Mouse (Mus musculus) hindbrain, embryonic 13.5 days (tissue): Measurements from ENCODE around the gene Hist1h2ba. TPM values are rescaled to one million over a fixed set of nuclear protein-coding genes. Genes with fewer than 3 reads are reported as not detected.

Experiments
- ATAC-seq: fragments of 200-750 bp; cut with Nextera tagmentation; 2 replicates; pipeline ENCODE4 v1.8.0; 2017; ENCODE audit warnings: moderate TSS enrichment; ENCODE audit not compliant: low FRiP score
- H3K27ac ChIP-seq: fragments of 300-500 bp; sonication (generic); 2 replicates; pipeline ENCODE4 v1.5.1; 2015; ENCODE audit warnings: inconsistent platforms, mild to moderate bottlenecking, moderate library complexity
- H3K27me3 ChIP-seq: fragments of 300-500 bp; sonication (generic); 2 replicates; pipeline ENCODE4 v1.6.1; 2015; ENCODE audit warnings: mild to moderate bottlenecking, inconsistent platforms
- H3K36me3 ChIP-seq: fragments of 300-500 bp; sonication (generic); 2 replicates; pipeline ENCODE4 v1.6.1; 2015; ENCODE audit warnings: mild to moderate bottlenecking, inconsistent platforms
- H3K4me1 ChIP-seq: fragments of 300-500 bp; sonication (generic); replicated peaks from 2 replicates; pipeline ENCODE4 v1.6.1; 2015; ENCODE audit warnings: inconsistent platforms
- H3K4me2 ChIP-seq: fragments of 300-500 bp; sonication (generic); 2 replicates; pipeline ENCODE4 v1.6.1; 2015; ENCODE audit warnings: inconsistent platforms, mild to moderate bottlenecking, moderate library complexity
- H3K4me3 ChIP-seq: fragments of 300-500 bp; sonication (generic); 2 replicates; pipeline ENCODE4 v1.5.1; 2015; ENCODE audit warnings: mild to moderate bottlenecking, inconsistent platforms
- H3K9ac ChIP-seq: fragments of 300-500 bp; sonication (generic); 2 replicates; pipeline ENCODE4 v1.6.1; 2015; ENCODE audit warnings: mild to moderate bottlenecking, inconsistent platforms
- H3K9me3 ChIP-seq: fragments of 300-500 bp; sonication (generic); 2 replicates; pipeline ENCODE4 v1.6.1; 2016; ENCODE audit warnings: inconsistent platforms
- WGBS: fragments of 180-500 bp; shearing (Covaris S2); methylation state at CpG from one replicate; pipeline ENCODE4 v1.1.7; 2015; 5-methylcytosine and 5-hydroxymethylcytosine counted together
- polyA plus RNA-seq: library from polyadenylated mRNA; unstranded; fragments of >200 nt; fragmentation: Nextera tagmentation; extraction: Ambion mirVana; gene quantifications from 2 replicates; pipeline ENCODE4 v1.2.1, GENCODE M21; 2015

Gene Hist1h2ba
- polyA plus RNA-seq, 1 experiment from 2014 or later = not detected

DNA sequence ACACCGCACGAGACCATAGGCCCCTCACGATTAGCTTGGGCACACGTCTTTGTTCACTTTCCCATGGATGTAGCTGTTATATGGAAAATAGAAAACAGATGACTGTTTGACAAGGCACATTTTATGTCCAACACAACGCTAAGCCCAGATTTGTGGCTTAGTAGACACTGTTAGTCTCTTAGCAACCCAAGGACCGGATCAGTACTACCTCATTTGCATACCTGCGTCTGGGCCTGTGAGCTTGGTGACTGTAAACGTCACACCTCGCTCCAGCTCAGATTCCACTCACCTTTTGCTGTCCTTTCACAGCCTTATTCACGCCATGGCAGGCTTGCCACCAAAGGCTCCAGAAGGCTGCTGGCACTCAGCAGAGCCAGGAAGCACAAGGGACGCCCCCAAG lies 3.1 kb downstream of the Hist1h2ba start:
- H3K27ac ChIP-seq = no peak overlapping the region
- H3K36me3 ChIP-seq = no peaks in the 10 kb centered on the region
- no peak for ATAC-seq
- no peaks in the 10 kb centered on the region for H3K4me1 ChIP-seq
- WGBS = 81% methylated on average over 11 of the region's 11 CpGs
- no peak overlapping the region for H3K4me3 ChIP-seq
- no peaks in the 10 kb centered on the region for H3K27me3 ChIP-seq
- H3K4me2 ChIP-seq = no peak overlapping the region
- no peaks in the 10 kb centered on the region for H3K9me3 ChIP-seq
- H3K9ac ChIP-seq = no peak overlapping the region

DNA sequence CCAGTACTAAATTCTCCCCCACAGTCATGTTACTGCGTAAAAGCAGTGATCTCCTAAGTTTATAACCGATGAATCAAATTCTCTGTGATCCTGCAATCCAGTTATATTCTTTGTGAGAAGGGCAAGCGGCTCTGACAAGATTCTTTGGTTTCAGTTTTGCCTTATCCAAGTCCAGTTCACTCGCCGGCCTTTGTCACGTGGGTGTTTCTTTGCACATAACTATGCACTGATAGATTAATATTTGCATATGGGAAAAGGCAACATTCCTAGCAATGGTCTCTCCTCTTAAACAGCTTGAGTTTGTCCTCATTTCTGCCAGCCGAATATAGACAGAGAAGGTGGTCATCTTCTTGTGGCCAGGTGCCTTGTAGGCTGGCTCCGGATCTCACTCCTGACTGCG lies 3.5 kb downstream of the Hist1h2ba start:
- no peaks in the 10 kb centered on the region for H3K27me3 ChIP-seq
- H3K36me3 ChIP-seq = no peaks in the 10 kb centered on the region
- ATAC-seq = no peak
- H3K27ac ChIP-seq = no peak overlapping the region
- WGBS = 94% methylated on average over 9 of the region's 9 CpGs
- no peak overlapping the region for H3K9ac ChIP-seq
- H3K9me3 ChIP-seq = no peaks in the 10 kb centered on the region
- H3K4me3 ChIP-seq = no peak overlapping the region
- H3K4me1 ChIP-seq = no peaks in the 10 kb centered on the region
- no peak overlapping the region for H3K4me2 ChIP-seq

DNA sequence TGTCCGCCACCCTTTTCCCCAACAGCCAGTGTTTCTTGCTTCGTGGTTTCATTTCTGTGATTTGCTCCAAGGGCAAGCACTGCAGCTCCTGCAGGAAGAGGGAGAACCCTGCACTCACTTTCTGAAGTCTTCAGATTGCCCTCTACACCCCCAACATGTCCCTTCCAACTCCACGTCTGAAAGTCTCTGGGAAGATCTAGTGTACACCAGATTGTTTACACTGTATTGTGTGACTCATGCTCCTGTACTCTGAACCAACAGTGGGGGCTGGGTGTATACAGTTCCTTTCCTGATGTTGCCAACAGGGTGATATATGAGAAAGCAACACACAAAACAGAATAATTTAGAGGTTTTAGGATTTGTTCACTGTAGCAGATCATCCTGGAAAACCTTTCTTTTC lies 5.3 kb downstream of the Hist1h2ba start:
- no peaks in the 10 kb centered on the region for H3K4me1 ChIP-seq
- no peak overlapping the region for H3K4me2 ChIP-seq
- 77% methylated on average over 3 of the region's 3 CpGs for WGBS
- ATAC-seq = no peak
- no peak overlapping the region for H3K27ac ChIP-seq
- no peak overlapping the region for H3K9ac ChIP-seq
- H3K36me3 ChIP-seq = no peaks in the 10 kb centered on the region
- no peak overlapping the region for H3K4me3 ChIP-seq
- H3K9me3 ChIP-seq = no peaks in the 10 kb centered on the region
- H3K27me3 ChIP-seq = no peaks in the 10 kb centered on the region

DNA sequence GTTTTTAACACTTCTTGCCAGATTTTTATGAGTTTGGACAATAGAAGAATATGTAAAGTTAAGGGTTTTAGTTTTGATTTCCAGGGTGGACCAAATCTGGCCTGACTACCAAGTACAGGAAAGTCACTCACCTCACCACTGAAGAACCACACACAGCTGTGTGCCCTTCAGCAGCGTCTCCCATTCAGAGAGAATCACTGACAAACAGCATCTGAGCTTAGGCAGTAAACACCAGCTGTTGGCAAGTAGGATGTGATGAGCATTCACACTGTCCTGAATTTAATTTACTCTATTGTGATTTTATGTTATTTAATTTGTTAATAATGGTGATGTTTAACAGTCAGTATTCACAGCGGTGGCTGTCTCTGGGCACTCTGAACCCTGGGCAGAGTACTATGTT lies 8.2 kb downstream of the Hist1h2ba start:
- H3K36me3 ChIP-seq = no peaks in the 10 kb centered on the region
- ATAC-seq = no peak
- no peaks in the 10 kb centered on the region for H3K27me3 ChIP-seq
- no peaks in the 10 kb centered on the region for H3K4me1 ChIP-seq
- H3K9ac ChIP-seq = no peak overlapping the region
- no peaks in the 10 kb centered on the region for H3K9me3 ChIP-seq
- H3K4me3 ChIP-seq = no peak overlapping the region
- no peak overlapping the region for H3K4me2 ChIP-seq
- H3K27ac ChIP-seq = no peak overlapping the region
- WGBS = 67% methylated on average over 2 of the region's 2 CpGs

DNA sequence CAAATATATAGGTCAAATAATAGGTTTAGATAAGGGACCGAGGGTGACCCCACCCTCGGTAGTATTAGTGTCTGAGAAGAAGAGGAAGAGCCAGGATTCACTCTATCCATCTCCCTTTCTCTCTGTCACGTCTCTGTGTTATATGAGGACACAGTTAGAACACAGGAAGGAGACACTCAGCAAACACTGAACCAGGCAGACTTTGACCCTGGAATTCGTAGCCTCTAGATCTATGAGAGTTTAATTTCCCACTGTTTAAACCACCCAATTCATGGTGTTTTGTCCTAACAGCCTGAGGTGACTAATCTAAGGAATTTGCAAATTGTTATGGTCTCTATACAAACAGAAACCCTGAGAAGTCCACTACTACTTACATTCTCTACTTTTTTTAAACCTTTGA lies 16.3 kb downstream of the Hist1h2ba start:
- H3K4me3 ChIP-seq = no peak overlapping the region
- H3K4me1 ChIP-seq = no peaks in the 10 kb centered on the region
- no peaks in the 10 kb centered on the region for H3K9me3 ChIP-seq
- no peak overlapping the region for H3K9ac ChIP-seq
- ATAC-seq = no peak
- no peak overlapping the region for H3K27ac ChIP-seq
- WGBS = 82% methylated on average over 4 of the region's 4 CpGs
- H3K36me3 ChIP-seq = no peaks in the 10 kb centered on the region
- no peaks in the 10 kb centered on the region for H3K27me3 ChIP-seq
- no peak overlapping the region for H3K4me2 ChIP-seq

DNA sequence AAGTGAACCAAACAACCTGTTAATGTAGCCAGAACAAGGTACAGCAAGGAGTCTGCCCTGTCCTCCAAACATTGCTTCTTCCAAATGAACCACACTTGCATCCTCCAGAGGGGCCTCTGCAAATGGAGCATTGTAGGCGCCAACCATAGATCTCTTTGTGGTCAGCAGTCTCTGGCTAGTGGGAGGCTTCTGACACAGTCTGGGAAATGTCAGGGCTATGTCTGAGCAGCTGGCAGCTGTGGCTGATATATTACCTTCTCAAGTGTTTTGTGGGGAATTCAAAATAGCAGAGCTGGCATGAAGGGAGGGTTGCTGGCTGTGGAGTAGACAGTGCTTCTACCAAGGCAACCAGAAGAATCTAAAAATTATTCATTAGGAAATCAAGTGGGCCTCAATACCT lies 17.8 kb downstream of the Hist1h2ba start:
- Histone ChIP-seq H3K27ac (no peak overlapping the region), H3K27me3 (no peaks in the 10 kb centered on the region), H3K4me2 (no peak overlapping the region), H3K9ac (no peak overlapping the region), H3K4me1 (no peaks in the 10 kb centered on the region), H3K36me3 (no peaks in the 10 kb centered on the region), H3K9me3 (no peaks in the 10 kb centered on the region), H3K4me3 (no peak overlapping the region)
- 70% methylated on average over 1 of the region's 1 CpGs for WGBS
- ATAC-seq = no peak

DNA sequence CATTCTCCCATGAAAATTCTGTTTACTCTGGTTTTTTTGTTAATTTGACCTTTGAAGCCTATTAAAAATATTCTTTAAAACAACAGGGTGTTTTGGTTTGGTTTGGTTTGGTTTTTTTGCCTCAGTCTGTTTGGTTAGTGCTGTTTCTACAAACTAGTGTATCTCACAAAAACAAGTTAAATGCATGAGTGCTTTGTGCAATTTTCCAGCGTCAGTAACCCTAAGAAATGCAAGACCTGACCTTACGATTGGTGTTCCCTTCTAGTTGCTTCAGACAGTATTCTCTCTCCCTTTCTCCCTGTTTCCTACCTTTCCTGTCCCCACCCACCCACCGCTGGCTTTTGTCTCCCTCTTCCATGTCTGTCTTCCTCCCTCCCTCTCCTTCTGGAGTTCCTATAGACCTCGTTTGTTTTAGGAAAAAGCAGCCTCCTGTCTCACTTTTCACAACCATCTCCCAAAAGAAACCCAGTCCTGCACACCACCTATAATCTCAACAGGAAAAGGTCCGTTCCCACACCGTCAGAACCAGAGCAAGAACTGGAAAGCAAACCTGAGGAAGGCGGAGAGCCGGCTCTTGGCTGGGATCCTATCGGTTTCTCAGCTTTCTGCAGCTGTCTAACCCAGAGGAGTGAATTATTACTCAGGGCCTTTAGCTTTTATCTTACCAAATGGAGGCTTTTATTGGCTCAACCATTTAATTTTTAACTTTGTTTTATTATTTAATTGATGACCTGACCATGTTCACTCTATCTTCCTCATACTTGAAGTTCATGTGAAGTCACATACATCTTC lies 19.4 kb downstream of the Hist1h2ba start, which contains the start of gene Slc17a4:
Gene Slc17a4 (minus strand): TSS at position 634 of the 792 bp plus-strand sequence.
- no peak for ATAC-seq
- Histone ChIP-seq H3K9me3 (no peaks in the 10 kb centered on the region), H3K4me3 (no peak within 1 kb of the TSS), H3K27ac (no peak within 1 kb of the TSS), H3K9ac (no peak within 1 kb of the TSS), H3K27me3 (no peaks in the 10 kb centered on the region), H3K4me1 (no peaks in the 10 kb centered on the region), H3K4me2 (no peak within 1 kb of the TSS), H3K36me3 (no peaks in the 10 kb centered on the region)
- 70% methylated on average over 9 of the region's 9 CpGs for WGBS

DNA sequence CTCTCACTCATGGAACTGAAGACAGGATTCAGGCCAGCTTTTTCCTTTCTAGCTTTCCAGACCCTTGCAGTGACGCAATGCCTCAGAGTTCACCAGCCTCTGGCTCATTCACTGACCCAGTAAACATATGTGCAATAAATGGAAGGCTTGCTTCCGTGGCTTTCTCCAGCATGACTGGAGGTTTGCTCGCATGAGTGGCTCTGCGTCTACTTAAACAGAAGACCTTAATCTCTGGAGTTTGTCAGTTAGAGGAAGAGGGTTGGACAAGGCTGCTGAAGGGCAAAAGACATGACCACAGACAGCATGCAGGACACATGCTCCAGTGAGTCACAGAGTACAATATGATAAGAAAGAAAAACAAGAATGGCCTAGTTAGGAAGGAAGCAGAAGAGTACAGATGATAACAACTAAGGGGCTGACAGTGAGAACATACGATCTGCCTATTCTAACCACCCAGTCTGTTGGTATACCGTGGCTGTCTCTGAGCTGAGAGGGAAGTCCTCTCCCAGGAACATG lies 20.1 kb downstream of the Hist1h2ba start:
- WGBS = 46% methylated on average over 6 of the region's 6 CpGs
- Histone ChIP-seq H3K9me3 (no peaks in the 10 kb centered on the region), H3K36me3 (no peaks in the 10 kb centered on the region), H3K27ac (no peak overlapping the region), H3K4me3 (no peak overlapping the region), H3K4me1 (no peaks in the 10 kb centered on the region), H3K27me3 (no peaks in the 10 kb centered on the region), H3K9ac (no peak overlapping the region), H3K4me2 (no peak overlapping the region)
- ATAC-seq = no peak

DNA sequence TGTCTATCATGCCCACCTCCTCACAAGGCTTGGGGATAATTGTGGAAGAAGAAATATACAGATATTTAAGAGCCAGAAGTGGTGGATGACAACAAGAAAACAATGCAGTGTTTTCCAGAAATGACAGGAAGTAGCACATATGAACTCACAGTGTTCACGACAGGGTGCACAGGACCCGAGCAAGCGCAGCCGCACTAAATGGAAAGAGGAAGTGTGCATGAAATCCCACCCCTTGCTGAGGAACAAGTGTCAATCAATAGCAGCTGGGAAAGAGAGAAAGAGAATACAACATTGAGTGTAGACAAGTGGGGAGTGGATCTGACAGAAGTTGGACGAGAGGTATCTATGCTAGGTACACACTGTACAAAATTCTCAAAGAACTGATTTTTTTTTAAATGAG lies 22.6 kb downstream of the Hist1h2ba start:
- no peak for ATAC-seq
- Histone ChIP-seq H3K4me2 (no peak overlapping the region), H3K27me3 (no peaks in the 10 kb centered on the region), H3K4me3 (no peak overlapping the region), H3K9me3 (no peaks in the 10 kb centered on the region), H3K36me3 (no peaks in the 10 kb centered on the region), H3K4me1 (no peaks in the 10 kb centered on the region), H3K9ac (no peak overlapping the region), H3K27ac (no peak overlapping the region)
- WGBS = 89% methylated on average over 5 of the region's 5 CpGs

DNA sequence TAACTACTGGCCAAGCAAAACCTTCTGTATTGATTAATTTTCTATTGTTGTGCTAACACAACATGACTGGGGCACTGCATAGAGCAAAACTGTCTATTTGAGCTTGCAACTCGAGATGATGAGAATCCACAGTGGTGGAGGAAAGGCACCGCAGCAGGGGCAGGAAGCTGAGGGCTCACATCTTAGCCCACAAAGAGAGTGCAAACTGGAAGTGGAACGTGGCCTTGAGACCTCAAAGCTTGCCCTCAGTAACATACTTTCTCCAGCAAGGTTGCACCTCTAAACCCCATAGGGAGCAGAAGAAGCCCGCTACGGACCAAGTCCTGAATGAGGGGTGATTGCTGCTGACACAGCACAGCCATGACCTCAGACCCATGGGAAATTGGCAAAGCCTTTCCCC lies 23.8 kb downstream of the Hist1h2ba start:
- no peak overlapping the region for H3K27ac ChIP-seq
- no peak overlapping the region for H3K4me3 ChIP-seq
- ATAC-seq = no peak
- no peaks in the 10 kb centered on the region for H3K9me3 ChIP-seq
- H3K9ac ChIP-seq = no peak overlapping the region
- H3K36me3 ChIP-seq = no peaks in the 10 kb centered on the region
- 83% methylated on average over 5 of the region's 5 CpGs for WGBS
- H3K4me1 ChIP-seq = no peaks in the 10 kb centered on the region
- H3K4me2 ChIP-seq = no peak overlapping the region
- H3K27me3 ChIP-seq = no peaks in the 10 kb centered on the region

DNA sequence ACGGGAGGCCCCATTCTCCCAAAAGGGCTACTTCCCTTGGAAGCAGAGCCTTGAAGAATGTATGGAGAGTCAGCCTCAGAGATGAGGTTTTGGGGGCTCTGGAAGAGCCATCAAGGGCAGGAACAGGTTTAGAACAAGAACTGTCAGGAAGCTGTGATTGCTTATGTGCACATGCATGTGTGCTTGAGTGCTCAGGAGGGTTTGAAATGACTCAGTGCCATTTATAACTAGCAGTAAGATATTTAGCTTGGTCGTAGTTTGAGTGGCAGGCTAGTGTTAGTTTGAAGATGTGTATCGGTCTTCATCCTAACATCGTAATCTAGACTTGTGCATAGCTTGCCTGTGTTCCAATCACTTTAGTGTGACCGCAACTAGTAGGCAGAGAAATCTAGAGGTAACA lies 27.1 kb downstream of the Hist1h2ba start:
- no peak overlapping the region for H3K4me2 ChIP-seq
- no peaks in the 10 kb centered on the region for H3K9me3 ChIP-seq
- no peaks in the 10 kb centered on the region for H3K4me1 ChIP-seq
- no peaks in the 10 kb centered on the region for H3K27me3 ChIP-seq
- no peak overlapping the region for H3K4me3 ChIP-seq
- no peak overlapping the region for H3K9ac ChIP-seq
- ATAC-seq = no peak
- no peaks in the 10 kb centered on the region for H3K36me3 ChIP-seq
- 95% methylated on average over 5 of the region's 5 CpGs for WGBS
- H3K27ac ChIP-seq = no peak overlapping the region

DNA sequence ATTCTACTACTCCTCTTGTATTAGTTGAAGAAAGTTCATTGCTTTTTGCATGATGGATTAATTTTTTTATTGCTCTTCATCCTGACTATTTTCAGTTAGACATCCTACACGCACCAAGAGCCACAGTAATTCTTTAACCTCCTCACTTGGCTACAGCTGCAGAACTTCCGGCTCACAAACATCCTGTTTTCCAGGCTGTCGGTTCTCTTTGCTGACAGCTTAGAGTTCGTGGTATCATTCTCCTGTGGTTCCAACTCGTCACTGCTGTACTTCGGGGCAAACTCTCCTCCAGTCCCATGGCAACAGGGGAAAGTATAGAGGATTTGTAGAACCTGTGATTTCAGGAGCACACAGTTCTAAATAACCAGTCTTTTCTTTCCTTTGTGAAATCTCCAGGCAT lies 35.7 kb downstream of the Hist1h2ba start:
- H3K9me3 ChIP-seq = no peaks in the 10 kb centered on the region
- ATAC-seq = no peak
- no peaks in the 10 kb centered on the region for H3K27me3 ChIP-seq
- no peak overlapping the region for H3K9ac ChIP-seq
- H3K4me1 ChIP-seq = no peaks in the 10 kb centered on the region
- H3K27ac ChIP-seq = no peak overlapping the region
- H3K4me2 ChIP-seq = no peak overlapping the region
- WGBS = 58% methylated on average over 6 of the region's 6 CpGs
- no peaks in the 10 kb centered on the region for H3K36me3 ChIP-seq
- no peak overlapping the region for H3K4me3 ChIP-seq

DNA sequence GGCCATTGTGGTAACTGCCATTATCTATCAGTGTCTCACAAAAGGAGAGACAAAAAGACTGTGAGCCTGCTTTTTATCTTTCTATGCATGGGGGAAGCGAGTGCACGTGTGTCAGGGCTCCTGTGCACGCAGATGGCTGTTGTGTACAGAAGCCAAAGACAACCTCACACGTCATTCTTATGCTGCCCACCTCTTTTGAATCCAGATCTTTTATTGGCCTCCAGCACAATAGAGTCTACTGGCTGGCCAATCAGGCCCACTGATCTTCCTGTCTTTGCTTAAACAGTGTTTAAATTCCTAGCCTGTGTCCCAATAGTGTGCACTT lies 40.7 kb downstream of the Hist1h2ba start:
- no peak overlapping the region for H3K27ac ChIP-seq
- H3K4me3 ChIP-seq = no peak overlapping the region
- H3K36me3 ChIP-seq = no peaks in the 10 kb centered on the region
- 8% methylated on average over 4 of the region's 4 CpGs for WGBS
- H3K4me1 ChIP-seq = peaks cover 6% of the 10 kb centered on the region; the same call in 1 of the 2 replicates
- H3K27me3 ChIP-seq = no peaks in the 10 kb centered on the region
- H3K9me3 ChIP-seq = no peaks in the 10 kb centered on the region
- peak; percentile 57; the same call in 1 of the 2 replicates for ATAC-seq
- H3K4me2 ChIP-seq = no peak overlapping the region
- no peak overlapping the region for H3K9ac ChIP-seq
